Mouse (Mus musculus) megakaryocyte, embryonic 14.5 days (primary cell): ENCODE results near the gene Krt23. TPM values are rescaled to one million over a fixed set of nuclear protein-coding genes. Genes with fewer than 3 reads are reported as not detected.

Experiments
- H3K27me3 ChIP-seq: replicated peaks from 2 replicates; pipeline ENCODE3; 2012; ENCODE audit warnings: inconsistent platforms
- H3K36me3 ChIP-seq: replicated peaks from 2 replicates; pipeline ENCODE3; 2012; ENCODE audit warnings: low read length, inconsistent platforms, mixed read lengths
- H3K4me1 ChIP-seq: 2 replicates; pipeline ENCODE4 v1.6.1; 2012; ENCODE audit warnings: inconsistent platforms
- H3K4me3 ChIP-seq: replicated peaks from 2 replicates; pipeline ENCODE3; 2012; ENCODE audit warnings: moderate library complexity, mild to moderate bottlenecking, inconsistent platforms
- H3K9me3 ChIP-seq: 2 replicates; pipeline ENCODE4 v1.6.1; 2012; ENCODE audit warnings: inconsistent platforms
- FLI1 ChIP-seq: IDR thresholded peaks from 2 replicates; pipeline ENCODE4 v1.6.1; 2012; ENCODE audit warnings: low read length, inconsistent platforms, mixed read lengths
- GATA1 ChIP-seq: IDR thresholded peaks from 3 replicates; pipeline ENCODE4 v1.6.1; 2012; ENCODE audit warnings: mixed read lengths, low read length, inconsistent platforms, borderline replicate concordance
- polyA plus RNA-seq: library from polyadenylated mRNA; stranded (reverse); fragments of >175 nt; gene quantifications from 2 replicates; pipeline ENCODE4 v1.2.3, GENCODE M21; 2012; ENCODE audit warnings: low replicate concordance; ENCODE audit not compliant: insufficient read depth

The Krt23 gene
- not detected in 2 replicates for polyA plus RNA-seq

DNA sequence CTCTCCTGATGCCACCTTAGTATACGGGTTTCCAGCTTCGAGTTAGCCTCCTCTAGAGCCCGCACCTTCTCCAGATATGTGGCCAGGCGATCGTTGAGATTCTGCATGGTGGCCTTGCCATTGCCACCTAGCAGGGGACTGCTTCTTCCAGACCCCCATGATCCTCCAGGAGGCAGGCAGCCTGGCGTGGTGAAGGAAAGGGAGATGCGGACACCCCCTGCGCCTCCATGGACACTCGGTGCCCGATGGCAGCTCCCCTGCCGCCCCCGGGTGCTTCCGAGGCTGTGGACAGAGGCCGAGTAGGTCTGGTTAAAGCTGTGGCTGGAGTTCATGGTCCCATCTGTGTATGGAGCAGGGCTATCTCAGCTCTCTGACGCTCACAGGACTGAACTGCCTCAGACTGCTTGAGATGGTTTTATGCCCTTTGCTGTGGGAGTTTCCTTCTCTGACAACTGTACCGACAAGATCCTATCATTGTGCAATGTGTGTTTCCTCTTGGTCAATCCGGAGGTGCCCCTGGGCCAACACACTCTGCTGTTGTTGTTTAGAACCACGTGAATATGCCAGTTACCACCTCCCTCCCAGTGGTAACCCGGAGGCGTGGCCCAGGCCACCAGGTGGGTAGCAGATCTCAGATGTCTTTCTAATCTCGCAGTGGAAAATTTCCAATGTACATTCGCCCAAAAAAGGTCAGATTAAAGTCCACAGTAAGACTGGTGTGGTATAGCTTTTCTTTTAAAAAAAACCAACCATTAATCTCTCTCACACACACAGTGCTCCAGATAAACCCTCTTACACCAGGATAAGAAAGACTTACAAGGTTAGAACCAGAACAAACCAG, at the start of gene Krt23:
Gene Krt23, minus strand, starts transcription at position 405 of the 841 bp plus-strand sequence.
- Histone ChIP-seq H3K4me1 (no peaks in the 10 kb centered on the region), H3K36me3 (no peaks in the 10 kb centered on the region), H3K4me3 (no peak within 1 kb of the TSS), H3K27me3 (peaks cover 2% of the 10 kb centered on the region), H3K9me3 (no peaks in the 10 kb centered on the region)
- no peak for TF ChIP-seq GATA1
- TF ChIP-seq FLI1: no peak

- Histone ChIP-seq H3K9me3 (no peaks in the 10 kb centered on the region), H3K27me3 (peaks cover 3% of the 10 kb centered on the region), H3K4me1 (no peaks in the 10 kb centered on the region), H3K36me3 (no peaks in the 10 kb centered on the region), H3K4me3 (no peak overlapping the region)
- TF ChIP-seq GATA1 (no peak), FLI1 (no peak)
These were observed 46.8 kb upstream of the Krt23 start for GRCm38 (mm10) chr11:99539721-99540120.

- Histone ChIP-seq H3K36me3 (no peaks in the 10 kb centered on the region), H3K4me3 (no peak within 1 kb of the TSS), H3K9me3 (no peaks in the 10 kb centered on the region), H3K27me3 (no peaks in the 10 kb centered on the region), H3K4me1 (no peaks in the 10 kb centered on the region)
- no peak for TF ChIP-seq GATA1
- no peak for TF ChIP-seq FLI1
These were observed 28.4 kb upstream of the Krt23 start, which contains the start of gene Krt39 for GRCm38 (mm10) chr11:99521288-99521860. Gene Krt39 (minus strand): TSS chr11:99521338.

GRCm38 (mm10) chr11:99514098-99514497, 21.2 kb upstream of the Krt23 start:
- Histone ChIP-seq H3K4me1 (no peaks in the 10 kb centered on the region), H3K36me3 (no peaks in the 10 kb centered on the region), H3K27me3 (no peaks in the 10 kb centered on the region), H3K4me3 (no peak overlapping the region), H3K9me3 (no peaks in the 10 kb centered on the region)
- TF ChIP-seq GATA1: no peak
- TF ChIP-seq FLI1: no peak

DNA sequence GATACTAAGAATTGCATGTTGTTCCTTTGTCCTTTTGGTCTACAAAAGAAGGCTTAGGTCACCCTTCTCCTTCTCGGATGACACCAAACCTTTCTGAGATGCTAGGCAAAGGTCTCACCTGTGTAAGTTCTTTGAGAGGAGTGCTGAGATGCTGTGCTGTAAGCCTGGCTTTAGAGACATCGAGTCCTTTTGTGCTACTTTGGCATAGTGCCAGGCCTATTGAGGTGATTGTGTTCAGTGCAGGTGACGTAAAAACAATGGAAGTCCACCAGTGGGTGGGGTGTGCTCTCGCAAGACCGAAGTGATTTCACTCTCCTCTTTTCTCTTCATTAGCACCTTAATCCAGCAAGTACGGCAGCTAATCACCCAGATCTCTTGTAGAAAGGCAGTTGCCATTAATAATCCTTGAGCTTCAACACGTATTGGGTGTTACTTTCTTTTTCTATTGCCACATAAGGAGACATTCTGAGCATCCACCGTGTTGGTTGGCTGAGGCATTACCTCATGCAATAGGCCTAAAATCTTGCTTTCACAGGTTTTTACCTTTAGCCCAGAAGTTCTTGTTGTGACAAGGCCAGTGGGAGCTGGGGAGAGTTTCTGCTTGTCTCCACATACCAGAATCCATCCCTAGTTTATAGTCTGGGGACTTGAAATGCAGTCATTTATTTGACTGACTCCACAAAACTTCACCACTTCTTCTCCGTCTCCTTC, 7.3 kb upstream of the Krt23 start:
- Histone ChIP-seq H3K4me1 (no peaks in the 10 kb centered on the region), H3K9me3 (no peaks in the 10 kb centered on the region), H3K27me3 (no peaks in the 10 kb centered on the region), H3K36me3 (no peaks in the 10 kb centered on the region), H3K4me3 (no peak overlapping the region)
- TF ChIP-seq FLI1: no peak
- TF ChIP-seq GATA1: no peak

GRCm38 (mm10) chr11:99496460-99496859, 3.5 kb upstream of the Krt23 start:
- Histone ChIP-seq H3K4me3 (no peak overlapping the region), H3K27me3 (peaks cover 2% of the 10 kb centered on the region), H3K36me3 (no peaks in the 10 kb centered on the region), H3K4me1 (no peaks in the 10 kb centered on the region), H3K9me3 (no peaks in the 10 kb centered on the region)
- TF ChIP-seq GATA1 (no peak), FLI1 (no peak)

DNA sequence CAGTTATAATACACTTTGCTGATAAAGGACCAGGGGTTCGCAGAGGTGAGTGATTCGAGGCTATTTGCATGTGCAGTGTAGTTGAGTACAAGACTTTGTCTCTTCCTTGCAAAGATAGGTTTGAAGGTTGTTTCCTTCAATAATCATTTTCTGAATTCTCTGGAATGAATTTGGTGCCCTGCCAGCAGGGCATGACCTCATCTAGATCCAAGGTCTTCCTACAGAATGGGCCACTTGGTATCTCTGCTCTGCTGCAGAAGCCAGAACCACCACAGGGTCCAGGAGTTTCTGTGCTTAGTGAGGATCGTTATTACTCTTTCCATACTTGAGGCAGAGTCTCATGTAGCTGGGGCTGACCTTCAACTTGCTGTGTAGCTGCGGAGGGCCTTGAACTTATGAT, 1.8 kb upstream of the Krt23 start:
- no peaks in the 10 kb centered on the region for H3K36me3 ChIP-seq
- H3K27me3 ChIP-seq: peaks cover 2% of the 10 kb centered on the region
- H3K4me3 ChIP-seq: no peak overlapping the region
- H3K9me3 ChIP-seq: no peaks in the 10 kb centered on the region
- TF ChIP-seq GATA1: no peak
- TF ChIP-seq FLI1: no peak
- H3K4me1 ChIP-seq: no peaks in the 10 kb centered on the region

- Histone ChIP-seq H3K27me3 (peaks cover 2% of the 10 kb centered on the region), H3K9me3 (no peaks in the 10 kb centered on the region), H3K4me3 (no peak overlapping the region), H3K36me3 (no peaks in the 10 kb centered on the region), H3K4me1 (no peaks in the 10 kb centered on the region)
- TF ChIP-seq GATA1: no peak
These were observed 575 bp upstream of the Krt23 start for GRCm38 (mm10) chr11:99493574-99493850.

GRCm38 (mm10) chr11:99491040-99491439, 1.9 kb downstream of the Krt23 start:
- H3K4me3 ChIP-seq: no peak overlapping the region
- H3K4me1 ChIP-seq: no peaks in the 10 kb centered on the region
- no peaks in the 10 kb centered on the region for H3K9me3 ChIP-seq
- peaks cover 5% of the 10 kb centered on the region for H3K27me3 ChIP-seq
- no peaks in the 10 kb centered on the region for H3K36me3 ChIP-seq
- no peak for TF ChIP-seq FLI1
- no peak for TF ChIP-seq GATA1

GRCm38 (mm10) chr11:99490624-99491023, 2.3 kb downstream of the Krt23 start:
- Histone ChIP-seq H3K27me3 (peaks cover 5% of the 10 kb centered on the region), H3K4me1 (no peaks in the 10 kb centered on the region), H3K36me3 (no peaks in the 10 kb centered on the region), H3K4me3 (no peak overlapping the region), H3K9me3 (no peaks in the 10 kb centered on the region)
- TF ChIP-seq FLI1 (no peak), GATA1 (no peak)
